Mouse (Mus musculus) embryonic stem cell, embryonic (primary cell): Measurements from ENCODE around the gene Tmem150a.

Experiments
- CTCF ChIA-PET, 4 experiments: fragments of 300-600 bp in 2 of 4; fragments of 350-600 bp in 2 of 4; sonication (Branson Sonifier 250); formaldehyde crosslinking; loops; one replicate each; lab custom pipeline; 2022; ENCODE audit warnings: inconsistent platforms in 2 of 4; lab: Charles Lee
- POLR2A ChIA-PET, 4 experiments: fragments of 300-600 bp in 2 of 4; fragments of 350-600 bp in 2 of 4; sonication (Branson Sonifier 250); formaldehyde crosslinking; loops; one replicate each; lab custom pipeline; 2022; ENCODE audit warnings: antibody characterized with exemption in 4 of 4, inconsistent platforms in 1 of 4; lab: Charles Lee

Tmem150a gene

GRCm38 (mm10) chr6:72360599-72360935 is 5.3 kb downstream of the Tmem150a start:
- POLR2A ChIA-PET: interaction anchor here in 3 of 4 experiments (0.6 to 13.1 kb wide), 12 partner anchors 10 to 179 kb away, joined by 3 to 130 read pairs (median 8); partner anchors contain the start of genes 0610030E20Rik (in 2 of the 3), Usp39 (in 2 of the 3), Ggcx (in 1 of the 3) and Mat2a (in 1 of the 3)
- CTCF ChIA-PET: interaction anchor here in 1 of 4 experiments (0.7 kb wide), 1 partner anchor 9 kb away, joined by 3 read pairs; no protein-coding TSS in a partner anchor

- ChIA-PET POLR2A (interaction anchor here in 3 of 4 experiments (0.7 to 13.1 kb wide), 15 partner anchors 8 to 79 kb away, joined by 3 to 130 read pairs (median 6); partner anchors contain the start of genes 0610030E20Rik (in 2 of the 3), Ggcx (in 2 of the 3), Usp39 (in 2 of the 3) and Vamp5 (in 2 of the 3)), CTCF (interaction anchor here in 2 of 4 experiments (1.1 to 1.5 kb wide), 3 partner anchors 13 to 29 kb away, joined by 4 to 8 read pairs (median 5); partner anchors contain the start of genes 0610030E20Rik (in 1 of the 2), Vamp5 (in 1 of the 2) and Vamp8 (in 1 of the 2))
Observed at GRCm38 (mm10) chr6:72361121-72361551, 5.9 kb downstream of the Tmem150a start.

- ChIA-PET CTCF (interaction anchor here in 2 of 4 experiments (0.6 to 1.5 kb wide), 5 partner anchors 13 to 28 kb away, joined by 3 to 8 read pairs (median 4); partner anchors contain the start of genes 0610030E20Rik (in 1 of the 2), Vamp5 (in 1 of the 2) and Vamp8 (in 1 of the 2)), POLR2A (interaction anchor here (0.5 to 13.1 kb wide), 42 partner anchors 8 to 490 kb away, joined by 3 to 130 read pairs (median 4); partner anchors contain the start of genes 0610030E20Rik (in 3 of the 4), Usp39 (in 3 of the 4), Ggcx (in 2 of the 4) and Mat2a (in 2 of the 4))
Observed at GRCm38 (mm10) chr6:72362132-72363028, 7.1 kb downstream of the Tmem150a start.

GRCm38 (mm10) chr6:72364009-72364408 is 8.8 kb downstream of the Tmem150a start:
- ChIA-PET CTCF (interaction anchor here (0.6 to 2.7 kb wide), 20 partner anchors 8 to 291 kb away, joined by 3 to 14 read pairs (median 4); partner anchors contain the start of genes Tmem150a (in 3 of the 4), Vamp8 (in 2 of the 4), 0610030E20Rik (in 1 of the 4) and Ggcx (in 1 of the 4)), POLR2A (interaction anchor here (0.5 to 13.1 kb wide), 22 partner anchors 8 to 76 kb away, joined by 3 to 130 read pairs (median 4); partner anchors contain the start of genes Tmem150a (in 4 of the 4), Vamp8 (in 3 of the 4), 0610030E20Rik (in 2 of the 4) and Mat2a (in 2 of the 4))

GRCm38 (mm10) chr6:72364985-72365384 is 9.7 kb downstream of the Tmem150a start:
- CTCF ChIA-PET: interaction anchor here in 2 of 4 experiments (1.1 to 2.7 kb wide), 7 partner anchors 10 to 104 kb away, joined by 3 to 14 read pairs (median 4); partner anchors contain the start of genes Tmem150a (in 2 of the 2), Ggcx (in 1 of the 2), Usp39 (in 1 of the 2) and Vamp8 (in 1 of the 2)
- POLR2A ChIA-PET: interaction anchor here in 3 of 4 experiments (0.5 to 13.1 kb wide), 13 partner anchors 9 to 38 kb away, joined by 3 to 130 read pairs (median 6); partner anchors contain the start of genes Tmem150a (in 3 of the 3), 0610030E20Rik (in 2 of the 3), Usp39 (in 2 of the 3) and Vamp8 (in 2 of the 3)

- POLR2A ChIA-PET: interaction anchor here in 2 of 4 experiments (1.3 to 13.1 kb wide), 2 partner anchors 11 to 19 kb away, joined by 4 to 130 read pairs; partner anchors contain the start of genes 0610030E20Rik (in 1 of the 2), Tmem150a (in 1 of the 2) and Usp39 (in 1 of the 2)
- CTCF ChIA-PET: no interaction called here
Observed at GRCm38 (mm10) chr6:72366304-72366703, 11.1 kb downstream of the Tmem150a start.

- POLR2A ChIA-PET: interaction anchor here in 1 of 4 experiments (13.1 kb wide), 1 partner anchor 19 kb away, joined by 130 read pairs; the partner anchor contains the start of genes 0610030E20Rik and Usp39
- CTCF ChIA-PET: no interaction called here
Observed at GRCm38 (mm10) chr6:72366844-72367443, 11.7 kb downstream of the Tmem150a start, which contains the start of gene Rnf181. Rnf181 (minus strand) TSS chr6:72366956.

- ChIA-PET CTCF (interaction anchor here in 1 of 4 experiments (0.5 kb wide), 1 partner anchor 38 kb away, joined by 6 read pairs; no protein-coding TSS in a partner anchor), POLR2A (interaction anchor here in 1 of 4 experiments (13.1 kb wide), 1 partner anchor 20 kb away, joined by 130 read pairs; the partner anchor contains the start of genes 0610030E20Rik and Usp39)
Observed at GRCm38 (mm10) chr6:72367460-72367974, 12.3 kb downstream of the Tmem150a start.

GRCm38 (mm10) chr6:72369557-72369956 is 14.3 kb downstream of the Tmem150a start:
- POLR2A ChIA-PET: interaction anchor here in 3 of 4 experiments (0.5 to 3.5 kb wide), 18 partner anchors 8 to 70 kb away, joined by 3 to 18 read pairs (median 5); partner anchors contain the start of genes Tmem150a (in 3 of the 3), Ggcx (in 2 of the 3), Mat2a (in 2 of the 3) and Vamp5 (in 2 of the 3)

GRCm38 (mm10) chr6:72370091-72370490 is 14.8 kb downstream of the Tmem150a start:
- CTCF ChIA-PET: interaction anchor here in 3 of 4 experiments (0.5 to 2.3 kb wide), 15 partner anchors 10 to 539 kb away, joined by 3 to 18 read pairs (median 5); partner anchors contain the start of genes Tmem150a (in 2 of the 3), Vamp5 (in 2 of the 3), 0610030E20Rik (in 1 of the 3) and Ggcx (in 1 of the 3)

More at GRCm38 (mm10) chr6:72369557-72369956, 14.3 kb downstream of the Tmem150a start:
- CTCF ChIA-PET: interaction anchor here (0.6 to 2.3 kb wide), 16 partner anchors 9 to 108 kb away, joined by 3 to 18 read pairs (median 4); partner anchors contain the start of genes Tmem150a (in 2 of the 4), Vamp5 (in 2 of the 4), Vamp8 (in 2 of the 4) and 0610030E20Rik (in 1 of the 4)

GRCm38 (mm10) chr6:72371147-72371546 is 15.9 kb downstream of the Tmem150a start:
- CTCF ChIA-PET: interaction anchor here in 3 of 4 experiments (0.6 to 2.3 kb wide), 8 partner anchors 9 to 195 kb away, joined by 3 to 18 read pairs (median 6); partner anchors contain the start of genes Vamp5 (in 2 of the 3), Ggcx (in 1 of the 3), Tmem150a (in 1 of the 3) and Vamp8 (in 1 of the 3)
- POLR2A ChIA-PET: interaction anchor here in 2 of 4 experiments (0.9 to 3.5 kb wide), 11 partner anchors 8 to 43 kb away, joined by 3 to 18 read pairs (median 10); partner anchors contain the start of genes Vamp5 (in 2 of the 2), Vamp8 (in 2 of the 2), Ggcx (in 1 of the 2) and Tmem150a (in 1 of the 2)

More at GRCm38 (mm10) chr6:72370091-72370490, 14.8 kb downstream of the Tmem150a start:
- POLR2A ChIA-PET: interaction anchor here in 3 of 4 experiments (0.5 to 3.5 kb wide), 19 partner anchors 9 to 69 kb away, joined by 3 to 18 read pairs (median 5); partner anchors contain the start of genes Tmem150a (in 3 of the 3), Mat2a (in 2 of the 3), Vamp5 (in 2 of the 3) and Vamp8 (in 2 of the 3)

GRCm38 (mm10) chr6:72371571-72371970 is 16.3 kb downstream of the Tmem150a start:
- ChIA-PET POLR2A (interaction anchor here in 2 of 4 experiments (1.2 to 3.5 kb wide), 7 partner anchors 8 to 18 kb away, joined by 3 to 18 read pairs (median 11); partner anchors contain the start of genes Vamp5 (in 2 of the 2) and Vamp8 (in 2 of the 2)), CTCF (interaction anchor here in 1 of 4 experiments (1.2 kb wide), 1 partner anchor 163 kb away, joined by 3 read pairs; no protein-coding TSS in a partner anchor)

- CTCF ChIA-PET: no interaction called here
- POLR2A ChIA-PET: interaction anchor here in 3 of 4 experiments (0.6 to 0.9 kb wide), 3 partner anchors 18 to 185 kb away, joined by 3 to 7 read pairs (median 3); partner anchors contain the start of gene Tmem150a (in 1 of the 3)
Observed at GRCm38 (mm10) chr6:72373184-72373583, 17.9 kb downstream of the Tmem150a start.

- POLR2A ChIA-PET: interaction anchor here in 1 of 4 experiments (0.5 kb wide), 1 partner anchor 1464 kb away, joined by 4 read pairs; no protein-coding TSS in a partner anchor
- CTCF ChIA-PET: no interaction called here
Observed at GRCm38 (mm10) chr6:72374206-72374605, 19.0 kb downstream of the Tmem150a start.
